Mouse (Mus musculus) liver, postnatal 0 days (tissue): ENCODE results near the gene Asb1. TPM values are rescaled to one million over a fixed set of nuclear protein-coding genes. Genes with fewer than 3 reads are reported as not detected.

Experiments used
- ATAC-seq: fragments of 200-750 bp; cut with Nextera tagmentation; 2 replicates; pipeline ENCODE4 v1.8.0; 2017; ENCODE audit warnings: mild to moderate bottlenecking, moderate library complexity
- DNase-seq: peaks from one replicate; pipeline ENCODE4 v3.0.0-alpha.2; 2016
- H3K27ac ChIP-seq: fragments of 300-500 bp; sonication (generic); 2 replicates; pipeline ENCODE4 v1.5.1; 2014; ENCODE audit warnings: antibody characterized with exemption, moderate library complexity, mild to moderate bottlenecking, low read depth
- H3K27me3 ChIP-seq: fragments of 300-500 bp; sonication (generic); 2 replicates; pipeline ENCODE4 v1.6.1; 2014; ENCODE audit warnings: low read length, control low read depth, mixed read lengths; ENCODE audit not compliant: insufficient read depth
- H3K36me3 ChIP-seq: fragments of 300-500 bp; sonication (generic); replicated peaks from 2 replicates; pipeline ENCODE4 v1.6.1; 2014; ENCODE audit warnings: mild to moderate bottlenecking, control low read depth, low read length, moderate library complexity, mixed read lengths; ENCODE audit not compliant: insufficient read depth
- H3K4me1 ChIP-seq: fragments of 300-500 bp; sonication (generic); 2 replicates; pipeline ENCODE4 v1.6.1; 2014; ENCODE audit warnings: antibody characterized with exemption, mild to moderate bottlenecking, control low read depth; ENCODE audit not compliant: insufficient read depth
- H3K4me2 ChIP-seq: fragments of 300-500 bp; sonication (generic); 2 replicates; pipeline ENCODE4 v1.6.1; 2014; ENCODE audit warnings: low read depth, mild to moderate bottlenecking, low read length, moderate library complexity, mixed read lengths
- H3K4me3 ChIP-seq: fragments of 300-500 bp; sonication (generic); 2 replicates; pipeline ENCODE4 v1.5.1; 2014; ENCODE audit warnings: low read depth, low read length
- H3K9ac ChIP-seq: fragments of 300-500 bp; sonication (generic); replicated peaks from 2 replicates; pipeline ENCODE4 v1.6.1; 2014; ENCODE audit warnings: mild to moderate bottlenecking, moderate library complexity
- H3K9me3 ChIP-seq: fragments of 300-500 bp; sonication (generic); 2 replicates; pipeline ENCODE4 v1.6.1; 2016; ENCODE audit warnings: mild to moderate bottlenecking, control low read depth, low read length, mixed read lengths
- CTCF ChIP-seq: sonication (generic); IDR thresholded peaks from 2 replicates; pipeline ENCODE4 v1.5.1; 2016; ENCODE audit warnings: antibody characterized with exemption, low read depth
- EP300 ChIP-seq: IDR thresholded peaks from 2 replicates; pipeline ENCODE4 v1.6.1; 2016; ENCODE audit warnings: antibody characterized with exemption, low read depth, mild to moderate bottlenecking
- WGBS: fragments of 180-500 bp; shearing (Covaris S2); extraction: QIAGEN DNeasy Blood & Tissue Kit; methylation state at CpG from one replicate; pipeline ENCODE4 v1.1.7; 2014; ENCODE audit not compliant: insufficient replicate concordance; 5-methylcytosine and 5-hydroxymethylcytosine counted together
- polyA plus RNA-seq: library from polyadenylated mRNA; unstranded; fragments of >200 nt; fragmentation: Nextera tagmentation; extraction: Ambion mirVana; gene quantifications from 2 replicates; pipeline ENCODE4 v1.2.1, GENCODE M21; 2015

Asb1 gene
- polyA plus RNA-seq, 1 experiment from 2014 or later, result 4.6 TPM

DNA sequence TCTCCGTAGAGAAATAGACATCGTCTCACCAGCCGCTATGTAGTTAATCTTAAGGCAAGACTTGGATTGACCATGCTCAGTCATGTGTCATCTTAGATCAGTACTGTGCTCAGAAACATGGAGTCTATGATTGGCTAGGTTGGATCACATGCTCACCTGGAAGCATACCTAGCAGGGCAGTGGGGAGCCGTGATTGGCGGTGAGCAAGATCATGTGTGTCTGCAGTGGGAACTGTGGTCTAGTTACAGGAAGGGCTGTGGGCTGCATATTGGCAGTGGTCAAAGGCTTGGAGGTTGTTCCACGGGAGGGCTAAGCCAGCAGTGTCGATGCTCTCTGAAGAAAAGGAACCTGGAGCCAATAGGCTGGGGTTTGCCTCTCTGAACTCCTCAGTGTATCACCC is 66.4 kb downstream of the Asb1 start:
- no peak overlapping the region for H3K4me3 ChIP-seq
- ATAC-seq (no peak), DNase-seq (no peak)
- H3K9me3 ChIP-seq, result no peaks in the 10 kb centered on the region
- no peaks in the 10 kb centered on the region for H3K36me3 ChIP-seq
- H3K27ac ChIP-seq, result no peak overlapping the region
- no peak for TF ChIP-seq EP300
- TF ChIP-seq CTCF, result no peak
- no peak overlapping the region for H3K4me2 ChIP-seq
- 64% methylated on average over 7 of the region's 7 CpGs for WGBS
- H3K9ac ChIP-seq, result no peak overlapping the region
- no peaks in the 10 kb centered on the region for H3K4me1 ChIP-seq
- no peaks in the 10 kb centered on the region for H3K27me3 ChIP-seq

- H3K9ac ChIP-seq, result no peak overlapping the region
- no peaks in the 10 kb centered on the region for H3K4me1 ChIP-seq
- H3K4me3 ChIP-seq, result no peak overlapping the region
- WGBS, result 61% methylated on average over 6 of the region's 6 CpGs
- DNase-seq, result no peak
- ATAC-seq, result no peak
- H3K27me3 ChIP-seq, result no peaks in the 10 kb centered on the region
- H3K9me3 ChIP-seq, result no peaks in the 10 kb centered on the region
- H3K36me3 ChIP-seq, result no peaks in the 10 kb centered on the region
- no peak overlapping the region for H3K4me2 ChIP-seq
- H3K27ac ChIP-seq, result no peak overlapping the region
- no peak for TF ChIP-seq EP300
Observed at GRCm38 (mm10) chr1:91607141-91607540, 66.8 kb downstream of the Asb1 start.

Other genes with a start within 250 kb of the Asb1 start
- 26.3 and 26.5 TPM in 2 replicates for gene Scly, start 242.2 kb upstream of the Asb1 start, polyA plus RNA-seq
- gene Espnl, start 218.5 kb upstream of the Asb1 start, polyA plus RNA-seq, result 0.04 TPM in 1 of 2 replicates, not detected in the other
- 0.06 and 0.12 TPM in 2 replicates for gene Klhl30, start 189.5 kb upstream of the Asb1 start, polyA plus RNA-seq
- 0.95 and 1.3 TPM in 2 replicates for gene Erfe, start 174.1 kb upstream of the Asb1 start, polyA plus RNA-seq
- gene Ilkap, start 141.7 kb upstream of the Asb1 start, polyA plus RNA-seq, result 40.3 and 42.8 TPM in 2 replicates
- 33.1 and 35.0 TPM in 2 replicates for gene Hes6, start 126.5 kb upstream of the Asb1 start, polyA plus RNA-seq
- gene Per2, start 81.2 kb upstream of the Asb1 start, polyA plus RNA-seq, result 2.4 and 2.5 TPM in 2 replicates
- 2.2 and 2.5 TPM in 2 replicates for gene Traf3ip1, start 45.9 kb upstream of the Asb1 start, polyA plus RNA-seq